Mouse (Mus musculus) megakaryocyte, embryonic 14.5 days (primary cell): Measurements from ENCODE around the gene Srpx2.

Experiments used
- FLI1 ChIP-seq: IDR thresholded peaks from 2 replicates; pipeline ENCODE4 v1.6.1; 2012; ENCODE audit warnings: low read length, inconsistent platforms, mixed read lengths
- GATA1 ChIP-seq: IDR thresholded peaks from 3 replicates; pipeline ENCODE4 v1.6.1; 2012; ENCODE audit warnings: mixed read lengths, low read length, inconsistent platforms, borderline replicate concordance

- no peak for TF ChIP-seq GATA1
- no peak for TF ChIP-seq FLI1
Measured at GRCm38 (mm10) chrX:133954661-133955060, 46.4 kb downstream of the Srpx2 start.
